Mouse (Mus musculus): ENCODE data around the gene Crp. TPM values are rescaled to one million over a fixed set of nuclear protein-coding genes. Genes with fewer than 3 reads are reported as not detected.

The Crp gene
- polyA plus RNA-seq, 1 experiment from 2014 or later = 0.28 TPM

- no peak overlapping the region for H3K4me3 ChIP-seq (ENCODE audit: low read depth, low read length)
- H3K9ac ChIP-seq (ENCODE audit: low read length) = no peak overlapping the region
- H3K27ac ChIP-seq (replicated peaks) = no peak overlapping the region
- no peaks in the 10 kb centered on the region for H3K9me3 ChIP-seq (ENCODE audit: control insufficient read depth, low read length)
- H3K36me3 ChIP-seq (ENCODE audit: control insufficient read depth, insufficient read depth, low read length) = no peaks in the 10 kb centered on the region
- DNase-seq (ENCODE audit: low spot score) (no peak), ATAC-seq (ENCODE audit: low FRiP score, low TSS enrichment) (no peak)
- H3K4me2 ChIP-seq (replicated peaks; ENCODE audit: low read depth) = no peak overlapping the region
- 76% methylated on average over 4 of the region's 4 CpGs for WGBS
- no peaks in the 10 kb centered on the region for H3K27me3 ChIP-seq (ENCODE audit: control insufficient read depth, insufficient read depth, low read length)
- H3K4me1 ChIP-seq (replicated peaks; ENCODE audit: control insufficient read depth, insufficient read depth) = no peaks in the 10 kb centered on the region
- TF ChIP-seq CTCF (IDR thresholded peaks at IDR 0.05; ENCODE audit: low read depth) (no peak), EP300 (optimal IDR thresholded peaks at IDR 0.05) (no peak)
Observed at GRCm38 (mm10) chr1:172680742-172681141, 17.1 kb upstream of the Crp start.

GRCm38 (mm10) chr1:172683551-172683950, 14.3 kb upstream of the Crp start:
- WGBS = 80% methylated on average over 5 of the region's 5 CpGs
- no peaks in the 10 kb centered on the region for H3K9me3 ChIP-seq (ENCODE audit: control insufficient read depth, low read length)
- no peaks in the 10 kb centered on the region for H3K36me3 ChIP-seq (ENCODE audit: control insufficient read depth, insufficient read depth, low read length)
- no peak overlapping the region for H3K4me2 ChIP-seq (replicated peaks; ENCODE audit: low read depth)
- no peak overlapping the region for H3K4me3 ChIP-seq (ENCODE audit: low read depth, low read length)
- no peaks in the 10 kb centered on the region for H3K4me1 ChIP-seq (replicated peaks; ENCODE audit: control insufficient read depth, insufficient read depth)
- H3K27ac ChIP-seq (replicated peaks) = no peak overlapping the region
- no peak for TF ChIP-seq EP300 (optimal IDR thresholded peaks at IDR 0.05)
- no peak for TF ChIP-seq CTCF (IDR thresholded peaks at IDR 0.05; ENCODE audit: low read depth)
- no peak for ATAC-seq (ENCODE audit: low FRiP score, low TSS enrichment)
- H3K27me3 ChIP-seq (ENCODE audit: control insufficient read depth, insufficient read depth, low read length) = no peaks in the 10 kb centered on the region
- H3K9ac ChIP-seq (ENCODE audit: low read length) = no peak overlapping the region
- DNase-seq (ENCODE audit: low spot score) = no peak

- H3K4me1 ChIP-seq (replicated peaks; ENCODE audit: control insufficient read depth, insufficient read depth) = no peaks in the 10 kb centered on the region
- H3K4me3 ChIP-seq (ENCODE audit: low read depth, low read length) = no peak overlapping the region
- H3K27ac ChIP-seq (replicated peaks) = no peak overlapping the region
- no peaks in the 10 kb centered on the region for H3K36me3 ChIP-seq (ENCODE audit: control insufficient read depth, insufficient read depth, low read length)
- DNase-seq (ENCODE audit: low spot score) (no peak), ATAC-seq (ENCODE audit: low FRiP score, low TSS enrichment) (no peak)
- H3K9me3 ChIP-seq (ENCODE audit: control insufficient read depth, low read length) = no peaks in the 10 kb centered on the region
- H3K9ac ChIP-seq (ENCODE audit: low read length) = no peak overlapping the region
- H3K27me3 ChIP-seq (ENCODE audit: control insufficient read depth, insufficient read depth, low read length) = no peaks in the 10 kb centered on the region
- WGBS = 41% methylated on average over 1 of the region's 1 CpGs
- no peak overlapping the region for H3K4me2 ChIP-seq (replicated peaks; ENCODE audit: low read depth)
- TF ChIP-seq CTCF (IDR thresholded peaks at IDR 0.05; ENCODE audit: low read depth) (no peak), EP300 (optimal IDR thresholded peaks at IDR 0.05) (no peak)
Observed at GRCm38 (mm10) chr1:172683957-172684356, 13.9 kb upstream of the Crp start.

GRCm38 (mm10) chr1:172685178-172685577, 12.7 kb upstream of the Crp start:
- DNase-seq (ENCODE audit: low spot score) = no peak
- no peaks in the 10 kb centered on the region for H3K36me3 ChIP-seq (ENCODE audit: control insufficient read depth, insufficient read depth, low read length)
- WGBS = 56% methylated on average over 3 of the region's 3 CpGs

GRCm38 (mm10) chr1:172697422-172697821, 433 bp upstream of the Crp start:
- ATAC-seq (ENCODE audit: low FRiP score, low TSS enrichment) (no peak), DNase-seq (ENCODE audit: low spot score) (no peak)
- no peak overlapping the region for H3K27ac ChIP-seq (replicated peaks)
- H3K36me3 ChIP-seq (ENCODE audit: control insufficient read depth, insufficient read depth, low read length) = no peaks in the 10 kb centered on the region
- no peak for TF ChIP-seq CTCF (IDR thresholded peaks at IDR 0.05; ENCODE audit: low read depth)
- no peak for TF ChIP-seq EP300 (optimal IDR thresholded peaks at IDR 0.05)
- no peak overlapping the region for H3K4me3 ChIP-seq (ENCODE audit: low read depth, low read length)
- no peaks in the 10 kb centered on the region for H3K4me1 ChIP-seq (replicated peaks; ENCODE audit: control insufficient read depth, insufficient read depth)
- H3K4me2 ChIP-seq (replicated peaks; ENCODE audit: low read depth) = no peak overlapping the region
- H3K9ac ChIP-seq (ENCODE audit: low read length) = no peak overlapping the region
- no peaks in the 10 kb centered on the region for H3K9me3 ChIP-seq (ENCODE audit: control insufficient read depth, low read length)
- H3K27me3 ChIP-seq (ENCODE audit: control insufficient read depth, insufficient read depth, low read length) = no peaks in the 10 kb centered on the region

More at GRCm38 (mm10) chr1:172685178-172685577, 12.7 kb upstream of the Crp start:
- H3K4me2 ChIP-seq (replicated peaks; ENCODE audit: low read depth) = no peak overlapping the region
- H3K27me3 ChIP-seq (ENCODE audit: control insufficient read depth, insufficient read depth, low read length) = no peaks in the 10 kb centered on the region
- ATAC-seq (ENCODE audit: low FRiP score, low TSS enrichment) = no peak
- H3K9me3 ChIP-seq (ENCODE audit: control insufficient read depth, low read length) = no peaks in the 10 kb centered on the region
- H3K4me1 ChIP-seq (replicated peaks; ENCODE audit: control insufficient read depth, insufficient read depth) = no peaks in the 10 kb centered on the region
- H3K9ac ChIP-seq (ENCODE audit: low read length) = no peak overlapping the region
- H3K27ac ChIP-seq (replicated peaks) = no peak overlapping the region
- TF ChIP-seq CTCF (IDR thresholded peaks at IDR 0.05; ENCODE audit: low read depth) (no peak), EP300 (optimal IDR thresholded peaks at IDR 0.05) (no peak)
- no peak overlapping the region for H3K4me3 ChIP-seq (ENCODE audit: low read depth, low read length)

GRCm38 (mm10) chr1:172700814-172701213, 3.0 kb downstream of the Crp start:
- no peak overlapping the region for H3K4me2 ChIP-seq (replicated peaks; ENCODE audit: low read depth)

More at GRCm38 (mm10) chr1:172700814-172701213, 3.0 kb downstream of the Crp start:
- Histone ChIP-seq H3K9ac (ENCODE audit: low read length) (no peak overlapping the region), H3K36me3 (ENCODE audit: control insufficient read depth, insufficient read depth, low read length) (no peaks in the 10 kb centered on the region), H3K9me3 (ENCODE audit: control insufficient read depth, low read length) (no peaks in the 10 kb centered on the region), H3K4me1 (replicated peaks; ENCODE audit: control insufficient read depth, insufficient read depth) (no peaks in the 10 kb centered on the region), H3K27me3 (ENCODE audit: control insufficient read depth, insufficient read depth, low read length) (no peaks in the 10 kb centered on the region), H3K27ac (replicated peaks) (no peak overlapping the region), H3K4me3 (ENCODE audit: low read depth, low read length) (no peak overlapping the region)
- ATAC-seq (ENCODE audit: low FRiP score, low TSS enrichment) = no peak
- DNase-seq (ENCODE audit: low spot score) = no peak
- TF ChIP-seq CTCF (IDR thresholded peaks at IDR 0.05; ENCODE audit: low read depth) (no peak), EP300 (optimal IDR thresholded peaks at IDR 0.05) (no peak)
- WGBS = 84% methylated on average over 3 of the region's 3 CpGs

Data from stomach, postnatal 0 days (tissue).